Mouse (Mus musculus): ENCODE data around the gene Ppm1m. TPM values are rescaled to one million over a fixed set of nuclear protein-coding genes. Genes with fewer than 3 reads are reported as not detected.

The Ppm1m gene
- total RNA-seq, 2 experiments from 2014 or later: 12.2 to 13.8 TPM

Small RNAs within 50 kb of the gene (microRNA-seq; reads per million reads assigned to microRNA genes)
- gene Mir135a-1 (ENCODE audit: borderline number of aligned reads in 2 of 2) (0 reads per million in 2 experiments), gene Mirlet7g (ENCODE audit: borderline number of aligned reads in 2 of 2) (110,631 to 116,626 reads per million in 2 experiments)

Other genes with a start within 250 kb of the Ppm1m start
- under 1 TPM; 0.22 to 0.46 TPM for gene Col6a5, start 239.1 kb downstream of the Ppm1m start, total RNA-seq (2021)
- not detected for gene Col6a4, start 103.0 kb downstream of the Ppm1m start, total RNA-seq (2021)
- 1 to 10 TPM; 1.3 to 1.7 TPM for gene Glyctk, start 41.6 kb downstream of the Ppm1m start, total RNA-seq (2021)
- gene Wdr82, start 28.8 kb downstream of the Ppm1m start, total RNA-seq (2021): 10 to 100 TPM; 34.6 to 43.4 TPM
- gene Twf2, start 3.4 kb upstream of the Ppm1m start, total RNA-seq (2021): 100 to 1,000 TPM; 266 to 269 TPM
- gene Tlr9, start 22.9 kb upstream of the Ppm1m start, total RNA-seq (2021): 1 to 10 TPM in 1 of 2 experiments, under 1 TPM in 1; 0.47 to 1.1 TPM
- 100 to 1,000 TPM; 298 to 524 TPM for gene Alas1, start 48.9 kb upstream of the Ppm1m start, total RNA-seq (2021)
- gene Poc1a, start 81.3 kb upstream of the Ppm1m start, total RNA-seq (2021): 1 to 10 TPM; 4.1 TPM
- 10 to 100 TPM; 56.6 to 56.8 TPM for gene Dusp7, start 168.9 kb upstream of the Ppm1m start, total RNA-seq (2021)
- 100 to 1,000 TPM; 281 to 289 TPM for gene Rpl29, start 229.7 kb upstream of the Ppm1m start, total RNA-seq (2021)
- gene Acy1, start 238.6 kb upstream of the Ppm1m start, total RNA-seq (2021): 10 to 100 TPM; 24.9 to 27.0 TPM
- gene Abhd14b, start 247.7 kb upstream of the Ppm1m start, total RNA-seq (2021): 1 to 10 TPM; 7.2 to 8.3 TPM
- 10 to 100 TPM; 20.9 to 25.1 TPM for gene Abhd14a, start 247.9 kb upstream of the Ppm1m start, total RNA-seq (2021)

All from heart, postnatal 36 days (tissue).